Mouse (Mus musculus) midbrain, embryonic 11.5 days (tissue): ENCODE measurements around the gene Nabp1. TPM values are rescaled to one million over a fixed set of nuclear protein-coding genes. Genes with fewer than 3 reads are reported as not detected.
"Not testable (repeated sequence)": the region's sequence is repeated elsewhere in the genome, so short reads cannot be mapped to it uniquely, and the experiment has no call there.

ENCODE experiments used
- ATAC-seq: fragments of 200-750 bp; cut with Nextera tagmentation; 2 replicates; pipeline ENCODE4 v1.8.0; 2017; ENCODE audit warnings: moderate TSS enrichment, moderate library complexity; ENCODE audit not compliant: low FRiP score
- DNase-seq: peaks from one replicate; pipeline ENCODE4 v3.0.0; 2015; ENCODE audit warnings: low spot score; ENCODE audit errors: missing footprints
- H3K27ac ChIP-seq: fragments of 300-500 bp; sonication (generic); 2 replicates; pipeline ENCODE4 v1.5.1; 2014; ENCODE audit warnings: low read depth, low read length
- H3K27me3 ChIP-seq: fragments of 300-500 bp; sonication (generic); 2 replicates; pipeline ENCODE4 v1.6.1; 2014; ENCODE audit warnings: mild to moderate bottlenecking, low read length, moderate library complexity, mixed read lengths; ENCODE audit not compliant: control insufficient read depth, insufficient read depth
- H3K36me3 ChIP-seq: fragments of 300-500 bp; sonication (generic); 2 replicates; pipeline ENCODE4 v1.6.1; 2014; ENCODE audit warnings: mild to moderate bottlenecking, low read length, moderate library complexity, mixed read lengths; ENCODE audit not compliant: control insufficient read depth, insufficient read depth
- H3K4me1 ChIP-seq: fragments of 300-500 bp; sonication (generic); 2 replicates; pipeline ENCODE4 v1.6.1; 2014; ENCODE audit warnings: low read length; ENCODE audit not compliant: control insufficient read depth, insufficient read depth
- H3K4me2 ChIP-seq: fragments of 300-500 bp; sonication (generic); 2 replicates; pipeline ENCODE4 v1.6.1; 2014; ENCODE audit warnings: mild to moderate bottlenecking, moderate library complexity
- H3K4me3 ChIP-seq: fragments of 300-500 bp; sonication (generic); 2 replicates; pipeline ENCODE4 v1.5.1; 2014; ENCODE audit warnings: low read depth, low read length
- H3K9ac ChIP-seq: fragments of 300-500 bp; sonication (generic); 2 replicates; pipeline ENCODE4 v1.6.1; 2014; ENCODE audit warnings: low read length
- H3K9me3 ChIP-seq: fragments of 300-500 bp; sonication (generic); 2 replicates; pipeline ENCODE4 v1.6.1; 2016; ENCODE audit warnings: low read length; ENCODE audit not compliant: control insufficient read depth
- WGBS: fragments of 180-500 bp; shearing (Covaris S2); extraction: QIAGEN DNeasy Blood & Tissue Kit; methylation state at CpG from one replicate; pipeline ENCODE4 v1.1.7; 2014; 5-methylcytosine and 5-hydroxymethylcytosine counted together
- polyA plus RNA-seq: library from polyadenylated mRNA; unstranded; fragments of >200 nt; fragmentation: Nextera tagmentation; extraction: Ambion mirVana; gene quantifications from 2 replicates; pipeline ENCODE4 v1.2.1, GENCODE M21; 2014

The Nabp1 gene
- polyA plus RNA-seq, 1 experiment from 2014 or later = 8.1 TPM

- 26% methylated on average over 9 of the region's 9 CpGs for WGBS
- ATAC-seq (peak; percentile 52; the same call in 1 of the 2 replicates), DNase-seq (no peak)
- peak overlapping the region; percentile 3; the same call in 1 of the 2 replicates for H3K4me2 ChIP-seq
- no peaks in the 10 kb centered on the region for H3K9me3 ChIP-seq
- H3K36me3 ChIP-seq = no peaks in the 10 kb centered on the region
- H3K4me1 ChIP-seq = peaks cover 6% of the 10 kb centered on the region
- H3K4me3 ChIP-seq = no peak overlapping the region
- no peaks in the 10 kb centered on the region for H3K27me3 ChIP-seq
- H3K9ac ChIP-seq = no peak overlapping the region
- no peak overlapping the region for H3K27ac ChIP-seq
These were observed 32.3 kb downstream of the Nabp1 start for GRCm38 (mm10) chr1:51445854-51446460.

DNA sequence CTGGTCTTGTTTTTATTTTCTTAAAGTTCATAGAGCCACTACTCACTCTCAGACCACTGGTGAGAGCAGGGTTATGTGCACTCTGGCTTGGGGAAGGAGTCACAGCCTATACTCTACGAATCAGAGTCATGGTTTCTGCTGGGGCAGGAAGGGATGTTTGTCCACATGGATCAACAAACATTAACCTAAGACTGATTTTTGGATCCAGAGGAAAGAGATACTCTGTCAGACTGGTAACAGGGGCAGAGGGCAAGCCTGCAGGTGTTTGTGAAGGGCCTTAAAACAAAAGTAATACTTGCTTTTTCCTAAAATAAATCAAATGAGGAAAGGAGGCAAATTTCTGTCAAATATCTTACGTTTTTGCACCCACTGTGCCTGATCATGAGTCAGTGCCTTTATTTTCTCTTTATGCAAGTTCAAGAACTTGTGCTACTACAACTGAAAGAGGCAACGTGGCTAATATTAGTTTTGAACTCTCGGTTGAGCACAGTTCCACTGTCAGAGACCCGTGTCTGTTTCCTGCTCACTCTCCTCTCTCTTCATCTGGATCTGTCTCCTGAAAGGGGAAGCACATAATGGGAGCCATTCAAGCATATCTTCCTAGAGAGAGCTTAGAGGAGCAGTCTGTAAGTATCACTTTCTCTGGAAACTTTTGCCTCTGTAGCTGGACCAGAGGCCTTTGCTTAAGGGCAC, 32.9 kb downstream of the Nabp1 start:
- no peak overlapping the region for H3K9ac ChIP-seq
- DNase-seq = no peak
- WGBS = 42% methylated on average over 5 of the region's 5 CpGs
- no peak overlapping the region for H3K4me3 ChIP-seq
- H3K27me3 ChIP-seq = no peaks in the 10 kb centered on the region
- H3K4me1 ChIP-seq = peaks cover 6% of the 10 kb centered on the region
- 0 out of 2 replicates have a peak, but pooled peaks have one; percentile 38 for ATAC-seq
- H3K36me3 ChIP-seq = no peaks in the 10 kb centered on the region
- no peaks in the 10 kb centered on the region for H3K9me3 ChIP-seq
- no peak overlapping the region for H3K4me2 ChIP-seq
- H3K27ac ChIP-seq = no peak overlapping the region

DNA sequence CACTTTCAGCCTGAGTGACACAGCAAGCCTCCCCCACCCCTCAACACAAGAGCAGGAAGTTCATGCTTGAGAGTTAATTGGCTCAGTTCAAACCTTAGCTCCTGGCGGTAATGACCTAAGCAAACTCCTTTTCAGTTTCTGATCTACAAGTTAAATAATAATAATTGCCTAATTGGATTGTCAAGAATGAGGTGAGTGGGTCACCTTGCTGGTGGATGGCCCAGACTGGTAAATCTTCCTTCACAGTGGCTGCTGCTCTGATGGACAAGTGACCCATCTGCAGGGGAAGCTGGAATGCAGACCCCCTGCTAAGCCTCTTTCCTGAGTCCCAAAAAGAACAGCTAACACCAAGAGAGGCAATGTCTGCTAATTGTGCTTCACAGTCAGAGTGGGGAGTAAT, 48.5 kb downstream of the Nabp1 start:
- Histone ChIP-seq H3K4me2 (no peak overlapping the region), H3K27ac (no peak overlapping the region), H3K9ac (no peak overlapping the region), H3K4me1 (no peaks in the 10 kb centered on the region), H3K36me3 (no peaks in the 10 kb centered on the region), H3K4me3 (no peak overlapping the region), H3K27me3 (no peaks in the 10 kb centered on the region), H3K9me3 (no peaks in the 10 kb centered on the region)
- peak; percentile 75 for DNase-seq
- no peak for ATAC-seq
- WGBS = 10% methylated on average over 1 of the region's 1 CpGs

DNA sequence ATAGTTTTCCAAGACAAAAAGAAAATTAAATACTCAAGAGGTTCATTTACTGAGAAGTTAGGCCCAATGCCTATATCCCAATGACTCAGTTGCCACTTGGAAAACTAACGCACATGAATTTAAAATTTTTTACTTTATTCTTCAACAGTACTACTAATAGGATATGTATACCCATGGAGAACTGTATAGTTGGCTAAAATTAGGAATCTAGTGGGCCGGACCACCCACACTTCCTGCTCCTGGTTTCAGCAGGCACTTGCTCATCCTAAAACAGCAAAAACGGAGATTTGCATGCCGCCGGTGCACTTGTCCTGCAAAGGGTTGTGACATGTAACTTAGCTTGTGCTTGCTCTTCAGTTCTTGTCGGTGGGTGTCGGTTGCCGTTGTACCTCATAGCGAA, 51.9 kb downstream of the Nabp1 start:
- Histone ChIP-seq H3K4me1 (no peaks in the 10 kb centered on the region), H3K4me2 (no peak overlapping the region), H3K36me3 (no peaks in the 10 kb centered on the region), H3K27me3 (no peaks in the 10 kb centered on the region), H3K9ac (no peak overlapping the region), H3K9me3 (no peaks in the 10 kb centered on the region), H3K27ac (no peak overlapping the region), H3K4me3 (no peak overlapping the region)
- DNase-seq = no peak
- 96% methylated on average over 9 of the region's 9 CpGs for WGBS
- no peak for ATAC-seq

- not testable (repeated sequence) for H3K4me1 ChIP-seq, H3K27me3 ChIP-seq, H3K4me3 ChIP-seq, H3K4me2 ChIP-seq, H3K9ac ChIP-seq, H3K36me3 ChIP-seq, ATAC-seq, DNase-seq, H3K9me3 ChIP-seq, H3K27ac ChIP-seq
- WGBS = 89% methylated on average over 8 of the region's 8 CpGs
These were observed 57.2 kb downstream of the Nabp1 start for GRCm38 (mm10) chr1:51421029-51421428.

DNA sequence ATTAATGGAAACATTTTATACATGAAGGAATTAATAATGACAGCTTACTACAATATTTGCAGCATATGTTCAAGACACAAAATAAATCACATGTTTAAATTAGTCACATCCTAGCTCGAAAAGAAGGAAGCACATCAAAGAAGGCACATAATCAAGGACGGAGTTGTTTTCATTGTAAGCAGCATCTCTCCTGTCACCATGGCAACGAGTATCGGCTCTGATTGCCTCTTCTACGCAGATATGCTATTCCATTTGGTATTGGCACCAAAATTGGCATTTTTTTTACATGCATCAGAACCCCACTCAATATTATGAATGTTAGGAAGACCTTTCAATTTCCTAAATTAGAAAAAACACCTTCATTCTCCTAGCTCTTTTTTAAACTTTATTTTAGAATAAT, 59.5 kb downstream of the Nabp1 start:
- 48% methylated on average over 5 of the region's 5 CpGs for WGBS
- DNase-seq (no peak), ATAC-seq (no peak)
- Histone ChIP-seq H3K4me1 (no peaks in the 10 kb centered on the region), H3K9ac (no peak overlapping the region), H3K4me2 (no peak overlapping the region), H3K27ac (no peak overlapping the region), H3K9me3 (no peaks in the 10 kb centered on the region), H3K27me3 (no peaks in the 10 kb centered on the region), H3K4me3 (no peak overlapping the region), H3K36me3 (no peaks in the 10 kb centered on the region)

Other genes with a start within 250 kb of the Nabp1 start
- gene Cavin2, start 189.3 kb downstream of the Nabp1 start, polyA plus RNA-seq = 4.9 and 5.0 TPM in 2 replicates